Mouse (Mus musculus): ENCODE results near the gene Gpr84. TPM values are rescaled to one million over a fixed set of nuclear protein-coding genes. Genes with fewer than 3 reads are reported as not detected.

Gpr84 gene
- not detected for polyA plus RNA-seq (2014; fragmentation: Illumina TruSeq; extraction: RNeasy Lipid Tissue Mini Kit (QIAGEN cat#74804); ENCODE audit: low read depth, low replicate concordance)

DNA sequence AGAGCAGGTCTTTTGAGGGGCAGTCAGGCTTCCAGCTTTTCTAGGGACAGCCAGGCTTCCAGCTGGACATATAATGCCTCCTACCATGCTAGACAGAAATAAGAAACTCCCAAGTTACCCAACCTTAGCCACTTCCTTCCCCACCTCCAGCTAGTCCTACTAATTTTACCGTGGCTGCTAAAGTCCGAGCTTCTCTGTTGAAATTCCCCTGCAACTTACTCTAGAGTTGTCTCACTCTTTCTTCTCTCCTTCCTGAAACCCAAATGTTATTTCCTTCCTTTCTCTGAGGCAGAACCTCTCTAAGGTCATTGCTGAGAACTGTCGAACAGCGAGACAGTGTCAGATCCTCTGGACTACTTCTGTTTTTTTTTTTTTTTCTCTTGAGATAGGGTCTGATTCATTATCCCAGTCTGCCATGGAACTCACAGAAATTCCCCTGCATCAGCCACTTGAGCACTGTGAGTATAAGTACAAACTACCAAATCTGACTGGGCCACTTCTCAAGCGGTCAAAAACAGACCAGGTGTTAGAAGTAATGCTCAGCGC, at the start of gene Gpr84:
TSS of gene Gpr84 (minus strand) at position 248 of the 546 bp plus-strand sequence.

DNA sequence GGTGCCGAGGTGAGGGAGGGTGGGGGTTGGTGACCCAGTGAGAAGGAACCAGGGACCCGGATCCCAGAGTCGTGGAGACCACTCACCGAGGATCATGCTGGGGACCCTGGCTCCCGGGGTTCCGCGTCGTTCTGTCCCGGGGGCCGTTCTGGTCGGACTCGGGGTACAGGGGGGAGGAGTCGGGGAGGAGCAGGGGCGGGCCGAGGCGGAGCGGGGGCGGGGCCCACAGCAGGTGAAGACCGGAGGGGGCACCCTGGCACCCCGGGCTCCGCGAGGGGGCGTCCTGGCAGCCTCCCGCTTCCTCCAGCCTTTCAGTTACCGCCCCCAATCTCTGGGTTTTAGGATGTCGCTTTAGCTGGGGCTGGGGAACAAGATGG, 29.5 kb upstream of the Gpr84 start, which contains the start of gene Zfp385a:
TSS of gene Zfp385a (minus strand) at position 133 of the 377 bp plus-strand sequence.

DNA sequence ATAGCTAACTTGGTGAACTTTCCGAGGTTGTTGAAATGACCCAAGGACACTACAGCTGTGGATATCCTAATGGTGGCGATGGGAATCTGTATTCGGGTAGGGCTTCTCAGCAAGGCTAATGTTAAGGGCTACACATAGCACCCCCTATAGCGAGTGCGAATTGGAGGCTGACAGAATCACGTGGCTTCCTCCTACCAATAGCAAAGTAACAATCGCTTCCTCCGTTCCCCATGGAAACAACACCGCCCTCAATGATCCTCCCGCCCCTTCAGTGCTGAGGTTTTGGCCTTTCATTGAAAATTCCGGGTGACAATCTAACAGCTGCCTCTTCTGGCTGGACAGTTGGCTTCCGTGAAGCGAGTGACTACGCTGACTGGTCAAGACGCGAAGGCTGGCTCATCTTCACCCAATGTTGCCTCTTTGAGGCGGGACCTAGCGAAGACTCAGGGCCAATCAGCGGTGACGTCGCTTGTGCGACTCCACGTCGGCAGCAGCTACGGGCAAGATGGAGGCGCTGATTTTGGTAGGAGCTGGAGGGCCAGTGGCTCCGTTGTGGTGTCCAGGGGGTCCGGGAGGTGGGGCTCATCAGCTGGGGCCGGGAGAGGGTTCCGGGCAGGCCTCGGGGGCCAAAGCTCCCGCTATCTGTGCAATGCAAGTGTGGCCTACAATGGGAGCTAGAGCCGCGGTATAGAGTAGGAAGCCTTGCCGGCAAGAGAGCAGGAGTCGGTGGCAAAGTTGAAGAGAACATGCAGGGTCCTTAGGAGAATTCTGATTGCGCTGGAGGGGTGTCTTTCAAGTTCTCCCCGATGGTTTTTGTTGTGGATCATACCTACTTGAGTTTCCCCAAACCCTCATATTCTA, 37.8 kb downstream of the Gpr84 start, which contains the start of gene Copz1:
TSS of gene Copz1 (plus strand) at position 296 of the 861 bp plus-strand sequence.

Other genes with a start within 250 kb of the Gpr84 start
- 2.7 TPM for gene Smug1, start 143.5 kb downstream of the Gpr84 start, polyA plus RNA-seq (2014; fragmentation: Illumina TruSeq; extraction: RNeasy Lipid Tissue Mini Kit (QIAGEN cat#74804); ENCODE audit: low read depth, low replicate concordance)
- gene Cbx5, start 70.8 kb downstream of the Gpr84 start, polyA plus RNA-seq (2014; fragmentation: Illumina TruSeq; extraction: RNeasy Lipid Tissue Mini Kit (QIAGEN cat#74804); ENCODE audit: low read depth, low replicate concordance) = 103 TPM
- 109 TPM for gene Hnrnpa1, start 70.2 kb downstream of the Gpr84 start, polyA plus RNA-seq (2014; fragmentation: Illumina TruSeq; extraction: RNeasy Lipid Tissue Mini Kit (QIAGEN cat#74804); ENCODE audit: low read depth, low replicate concordance)
- 0.77 TPM for gene Nfe2, start 52.2 kb downstream of the Gpr84 start, polyA plus RNA-seq (2014; fragmentation: Illumina TruSeq; extraction: RNeasy Lipid Tissue Mini Kit (QIAGEN cat#74804); ENCODE audit: low read depth, low replicate concordance)
- 37.7 TPM for gene Copz1, start 37.9 kb downstream of the Gpr84 start, polyA plus RNA-seq (2014; fragmentation: Illumina TruSeq; extraction: RNeasy Lipid Tissue Mini Kit (QIAGEN cat#74804); ENCODE audit: low read depth, low replicate concordance)
- gene Zfp385a, start 29.5 kb upstream of the Gpr84 start, polyA plus RNA-seq (2014; fragmentation: Illumina TruSeq; extraction: RNeasy Lipid Tissue Mini Kit (QIAGEN cat#74804); ENCODE audit: low read depth, low replicate concordance) = 0.67 TPM
- not detected for gene Itga5, start 56.2 kb upstream of the Gpr84 start, polyA plus RNA-seq (2014; fragmentation: Illumina TruSeq; extraction: RNeasy Lipid Tissue Mini Kit (QIAGEN cat#74804); ENCODE audit: low read depth, low replicate concordance)
- 668 TPM for gene Gtsf1, start 119.9 kb upstream of the Gpr84 start, polyA plus RNA-seq (2014; fragmentation: Illumina TruSeq; extraction: RNeasy Lipid Tissue Mini Kit (QIAGEN cat#74804); ENCODE audit: low read depth, low replicate concordance)
- 396 TPM for gene Gtsf2, start 137.9 kb upstream of the Gpr84 start, polyA plus RNA-seq (2014; fragmentation: Illumina TruSeq; extraction: RNeasy Lipid Tissue Mini Kit (QIAGEN cat#74804); ENCODE audit: low read depth, low replicate concordance)
- 87.4 TPM for gene Nckap1l, start 143.2 kb upstream of the Gpr84 start, polyA plus RNA-seq (2014; fragmentation: Illumina TruSeq; extraction: RNeasy Lipid Tissue Mini Kit (QIAGEN cat#74804); ENCODE audit: low read depth, low replicate concordance)
- gene Pde1b, start 192.4 kb upstream of the Gpr84 start, polyA plus RNA-seq (2014; fragmentation: Illumina TruSeq; extraction: RNeasy Lipid Tissue Mini Kit (QIAGEN cat#74804); ENCODE audit: low read depth, low replicate concordance) = 1.4 TPM
- not detected for gene Ppp1r1a, start 227.4 kb upstream of the Gpr84 start, polyA plus RNA-seq (2014; fragmentation: Illumina TruSeq; extraction: RNeasy Lipid Tissue Mini Kit (QIAGEN cat#74804); ENCODE audit: low read depth, low replicate concordance)